Mouse (Mus musculus) erythroblast, adult 5-6 weeks (primary cell): ENCODE data around the gene Gbf1. TPM values are rescaled to one million over a fixed set of nuclear protein-coding genes. Genes with fewer than 3 reads are reported as not detected.
"Not testable (repeated sequence)": the region's sequence is repeated elsewhere in the genome, so short reads cannot be mapped to it uniquely, and the experiment has no call there.

Source experiments
- ATAC-seq: replicated peaks from 2 replicates; pipeline ENCODE4 v1.8.0; 2016; ENCODE audit warnings: moderate number of reproducible peaks, mild to moderate bottlenecking, moderate TSS enrichment, inconsistent platforms; ENCODE audit not compliant: poor library complexity, low FRiP score, severe bottlenecking
- total RNA-seq, 2 experiments: library from RNA; stranded (forward) in 1 of 2; stranded (reverse) in 1 of 2; fragments of 150-400 nt in 1 of 2; fragments of 200-764, 138-1000 nt in 1 of 2; gene quantifications; 2 replicates each; pipeline versions ENCODE4 v1.2.3 to v1.2.4; 2015 to 2017; ENCODE audit warnings: low replicate concordance in 2 of 2

The Gbf1 gene
- total RNA-seq, 2 experiments from 2014 or later: 18.1 to 22.9 TPM

- no peak for ATAC-seq
Measured at GRCm38 (mm10) chr19:46216716-46217115, 64.4 kb downstream of the Gbf1 start.

- not testable (repeated sequence) for ATAC-seq
Measured at GRCm38 (mm10) chr19:46217347-46217746, 65.0 kb downstream of the Gbf1 start.

- ATAC-seq: no peak
Measured at GRCm38 (mm10) chr19:46220116-46220515, 67.8 kb downstream of the Gbf1 start.

GRCm38 (mm10) chr19:46223118-46223517 is 70.8 kb downstream of the Gbf1 start:
- no peak for ATAC-seq

GRCm38 (mm10) chr19:46224882-46225281 is 72.6 kb downstream of the Gbf1 start:
- no peak for ATAC-seq

DNA sequence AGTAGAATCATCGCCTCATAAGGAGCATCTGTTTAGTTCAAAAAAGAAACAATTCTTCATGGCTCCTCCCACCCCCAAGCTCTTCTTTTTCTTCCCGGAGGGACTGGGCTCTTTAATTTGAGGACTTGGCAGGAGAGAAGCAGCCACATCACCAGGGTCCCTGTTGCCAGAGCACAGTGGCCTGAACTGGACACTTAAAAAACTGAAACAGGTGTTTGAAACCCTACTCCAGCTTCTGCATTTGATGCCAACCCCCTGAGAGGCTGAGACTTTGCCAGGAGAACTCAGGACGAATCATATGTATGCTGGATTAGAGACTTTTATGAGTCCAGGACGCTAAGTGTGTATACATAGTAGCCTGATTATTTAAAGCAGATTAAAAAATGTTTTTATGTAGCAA is 73.2 kb downstream of the Gbf1 start:
- ATAC-seq: no peak

- no peak for ATAC-seq
Measured at GRCm38 (mm10) chr19:46226295-46226694, 74.0 kb downstream of the Gbf1 start.

GRCm38 (mm10) chr19:46227300-46227699 is 75.0 kb downstream of the Gbf1 start:
- ATAC-seq: peak; percentile 46; the same call in 1 of the 2 replicates

DNA sequence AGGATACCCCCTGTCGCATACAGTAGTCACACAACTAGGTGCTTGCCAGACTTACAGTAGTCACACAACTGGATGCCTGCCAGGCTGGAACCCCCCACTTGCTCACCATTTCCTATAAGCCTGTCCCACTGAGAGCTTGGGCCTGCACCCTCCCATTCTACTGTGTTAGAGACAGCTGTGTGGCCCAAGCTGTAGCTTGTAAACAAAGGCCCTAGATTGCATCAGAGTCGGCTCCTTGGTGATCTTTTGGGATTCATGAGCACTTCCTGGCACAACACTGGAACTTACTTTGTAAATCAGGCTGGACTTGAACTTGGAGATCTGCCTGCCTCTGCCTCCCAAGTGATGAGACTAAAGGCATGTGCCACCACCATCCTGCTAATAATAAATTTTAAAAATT is 82.1 kb downstream of the Gbf1 start:
- no peak for ATAC-seq

- no peak for ATAC-seq
Measured at GRCm38 (mm10) chr19:46236658-46237057, 84.3 kb downstream of the Gbf1 start.

DNA sequence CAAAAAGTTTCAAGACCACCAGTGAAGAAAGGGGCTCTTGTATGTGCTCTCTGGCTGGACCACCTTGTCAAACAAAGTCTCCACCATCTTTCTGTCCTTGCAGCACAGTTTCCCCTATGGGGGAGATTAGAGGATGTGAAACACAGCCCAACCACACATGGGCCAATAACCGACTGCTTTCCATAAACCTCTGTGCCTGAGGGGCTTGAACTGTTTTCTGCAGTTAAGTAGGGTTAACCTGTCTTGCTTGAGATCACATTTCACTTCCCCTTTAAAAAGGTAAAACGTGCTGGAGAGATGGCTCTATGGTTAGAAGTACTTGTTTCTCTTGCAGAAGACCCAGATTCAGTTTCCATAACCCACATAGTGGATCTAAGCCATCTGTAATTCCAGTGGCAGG is 87.9 kb downstream of the Gbf1 start:
- ATAC-seq: no peak

DNA sequence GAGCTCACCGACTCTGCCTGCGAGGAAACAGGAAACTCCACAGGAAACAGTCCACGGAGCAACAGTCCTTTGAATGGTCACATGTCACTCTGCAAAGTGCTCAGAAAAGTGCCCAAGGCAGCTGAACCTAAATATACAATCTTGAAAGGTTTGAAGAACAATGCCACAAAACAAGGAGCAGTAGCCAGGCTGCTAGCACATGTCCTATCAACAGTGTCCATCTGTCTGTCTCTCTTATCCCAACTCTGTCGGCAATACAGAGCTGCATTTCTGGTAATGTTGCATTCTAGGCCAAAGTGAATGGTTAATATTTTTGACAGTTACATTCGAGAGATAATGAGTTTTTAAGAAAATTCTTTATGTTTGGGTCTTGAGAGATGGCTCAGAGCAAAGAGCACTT is 90.1 kb downstream of the Gbf1 start:
- no peak for ATAC-seq

- no peak for ATAC-seq
Measured at GRCm38 (mm10) chr19:46244628-46245027, 92.3 kb downstream of the Gbf1 start.

DNA sequence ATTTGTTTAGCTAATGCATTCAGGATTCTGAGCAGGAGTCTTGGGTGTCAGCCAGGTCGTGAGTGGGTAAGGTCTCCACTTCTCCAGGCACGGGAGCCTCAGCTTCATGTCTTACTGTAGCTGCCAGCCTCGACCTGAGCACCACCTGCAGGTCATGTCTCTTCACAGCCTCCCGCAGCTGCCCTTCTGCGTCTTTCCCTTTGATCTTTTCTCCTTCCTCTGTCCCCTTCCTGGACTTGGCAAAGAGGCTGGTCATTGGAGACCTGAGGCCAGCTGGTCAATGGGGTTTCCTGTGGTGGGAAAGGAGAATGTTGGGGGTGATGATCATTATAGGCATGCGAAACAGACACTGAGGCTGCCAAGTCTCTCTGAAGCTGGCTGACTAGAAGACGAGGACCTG is 96.7 kb downstream of the Gbf1 start:
- ATAC-seq: no peak

GRCm38 (mm10) chr19:46254163-46254752 is 101.9 kb downstream of the Gbf1 start:
- ATAC-seq: peak; percentile 57

DNA sequence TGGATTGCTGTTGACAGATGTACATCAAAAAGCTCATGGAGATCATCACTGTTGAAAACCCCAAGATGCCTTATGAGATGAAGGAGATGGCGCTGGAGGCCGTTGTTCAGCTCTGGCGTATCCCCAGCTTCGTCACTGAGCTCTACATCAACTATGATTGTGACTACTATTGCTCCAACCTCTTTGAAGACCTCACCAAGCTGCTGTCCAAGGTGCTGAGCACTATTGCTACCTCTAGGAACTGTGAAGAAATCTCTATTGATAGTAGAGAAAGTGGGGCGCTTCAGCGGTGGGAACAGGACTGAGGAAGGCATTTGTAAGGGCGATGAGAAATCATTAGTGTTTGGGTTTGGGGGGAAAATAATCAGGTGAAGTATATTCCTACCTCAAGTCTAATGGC is 112.5 kb downstream of the Gbf1 start:
- no peak for ATAC-seq

DNA sequence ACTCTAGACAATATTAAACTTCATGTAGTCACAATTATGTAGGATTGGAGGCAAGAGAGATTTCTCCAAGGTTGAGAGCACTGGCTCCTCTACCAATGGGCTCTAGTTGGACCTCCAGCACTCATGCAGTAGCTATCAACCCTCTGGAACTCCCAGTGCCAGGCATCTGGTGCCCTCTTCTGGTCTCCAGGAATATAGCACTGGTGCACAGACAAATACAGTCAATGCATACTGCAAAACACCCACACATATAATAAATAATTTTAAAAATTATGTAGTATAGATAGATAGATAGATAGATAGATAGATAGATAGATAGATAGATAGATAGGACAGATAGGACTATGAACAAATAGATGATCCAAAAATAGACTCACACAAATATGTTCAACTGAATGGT is 123.0 kb downstream of the Gbf1 start:
- no peak; the same call in 1 of the 2 replicates for ATAC-seq

DNA sequence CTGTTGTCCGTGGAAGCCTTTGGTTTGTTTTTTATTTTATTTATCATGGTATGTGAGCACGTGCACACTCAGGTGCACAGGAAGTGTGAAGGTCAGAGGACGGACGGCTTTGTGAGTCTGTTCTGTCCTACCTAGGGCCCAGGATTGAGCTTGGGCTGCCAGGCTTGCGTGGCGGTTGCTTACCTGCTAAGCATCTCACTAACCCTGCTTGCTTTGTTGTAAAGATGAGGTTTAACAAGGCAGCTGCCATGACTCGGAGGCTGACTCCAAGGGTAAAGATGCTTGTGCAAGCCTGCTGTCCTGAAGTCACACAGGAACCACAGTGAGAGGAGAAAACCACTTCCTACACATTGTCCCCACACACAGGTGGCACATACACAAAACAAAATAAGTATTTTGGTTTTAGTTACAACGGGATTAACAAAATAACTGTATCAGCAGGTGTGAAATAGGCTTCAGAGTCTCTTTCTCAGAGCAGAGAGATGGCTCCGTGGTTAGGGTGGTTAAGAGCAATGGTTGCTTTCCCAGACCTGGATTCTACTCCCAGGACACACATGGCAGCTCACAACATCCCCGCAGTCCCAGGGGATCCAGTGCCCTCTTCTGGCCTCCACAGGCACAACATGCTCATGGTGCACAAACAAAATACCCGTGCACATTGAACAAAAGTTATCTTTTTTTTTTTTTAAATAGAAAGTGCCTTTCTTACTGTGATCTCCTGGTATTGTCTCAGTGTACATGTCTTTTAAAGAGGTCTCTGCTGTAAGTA is 130.0 kb downstream of the Gbf1 start:
- ATAC-seq: no peak

DNA sequence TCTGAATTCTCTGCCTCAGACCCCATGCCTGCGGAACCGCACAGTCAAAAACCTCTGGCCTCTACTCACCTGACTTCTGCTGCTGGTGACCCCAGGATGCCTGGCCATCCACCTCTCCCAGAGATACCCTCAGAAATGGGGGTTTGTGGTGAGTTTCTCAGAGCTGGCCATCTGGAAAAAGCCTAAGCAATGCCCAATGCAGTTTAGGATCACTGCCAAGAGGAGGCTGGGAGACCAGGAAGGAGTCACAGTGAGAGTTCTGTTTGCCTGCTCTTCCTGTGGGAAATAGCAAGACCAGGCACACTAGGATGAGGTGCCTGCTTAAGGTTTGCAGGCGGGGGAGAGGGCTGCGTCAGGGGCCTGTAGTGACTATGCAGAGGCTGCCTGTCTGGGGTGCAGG is 132.4 kb downstream of the Gbf1 start:
- no peak for ATAC-seq

GRCm38 (mm10) chr19:46285631-46286030 is 133.3 kb downstream of the Gbf1 start:
- ATAC-seq: no peak

DNA sequence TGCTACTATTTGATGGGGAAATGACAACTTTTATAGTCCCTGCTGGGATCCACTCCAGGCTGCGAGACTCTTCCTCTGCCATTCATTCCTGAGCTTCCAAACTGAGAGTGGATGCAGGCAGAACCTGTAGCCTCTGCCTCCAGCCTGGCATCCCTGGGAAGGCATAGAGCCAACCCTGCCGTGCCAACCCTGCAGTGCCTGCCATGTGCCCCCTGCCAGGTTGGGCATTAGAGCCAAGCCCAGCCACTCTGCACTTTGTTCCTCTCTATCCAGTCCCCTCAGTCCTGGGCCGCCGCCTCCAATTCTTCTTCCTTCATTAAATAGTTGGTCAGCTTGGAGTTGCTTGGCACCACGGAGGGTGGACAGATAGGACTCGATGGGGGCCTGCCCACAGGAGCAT is 133.7 kb downstream of the Gbf1 start:
- ATAC-seq: no peak

DNA sequence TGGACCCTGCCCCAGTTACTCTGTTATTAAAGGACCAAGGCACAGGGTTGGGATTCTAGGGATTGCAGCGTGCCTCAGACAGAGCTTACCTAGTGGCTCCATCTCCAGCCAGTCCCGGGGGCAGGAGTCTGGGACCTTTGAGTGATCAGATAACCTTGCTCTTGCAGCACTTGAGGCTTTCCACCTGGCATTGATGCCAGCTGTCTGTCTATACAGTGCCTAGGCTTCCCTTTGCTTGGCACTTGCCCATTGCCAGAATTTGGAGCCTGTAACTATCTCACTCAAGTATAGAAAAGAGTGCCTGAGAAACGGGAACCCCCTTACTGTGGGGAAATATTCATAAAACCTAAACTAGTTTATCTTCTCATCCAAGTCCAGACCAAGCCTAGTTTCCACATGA is 134.6 kb downstream of the Gbf1 start:
- ATAC-seq: no peak
